Mouse (Mus musculus) gastrocnemius, adult 2 months (tissue): Measurements from ENCODE around the gene Izumo2. TPM values are rescaled to one million over a fixed set of nuclear protein-coding genes. Genes with fewer than 3 reads are reported as not detected.
A peak's percentile ranks its signal among the peaks of the same experiment; 100 is the strongest.
"Not testable (repeated sequence)": the region's sequence is repeated elsewhere in the genome, so short reads cannot be mapped to it uniquely, and the experiment has no call there.

Experiments
- DNase-seq: peaks from one replicate; pipeline ENCODE4 v3.0.0; 2022
- H3K27ac ChIP-seq: fragments of 200-600 bp; 2 replicates; pipeline ENCODE4 v1.8.1; 2022; ENCODE audit warnings: mild to moderate bottlenecking
- H3K4me3 ChIP-seq: fragments of 200-600 bp; 2 replicates; pipeline ENCODE4 v1.8.1; 2022; ENCODE audit warnings: mild to moderate bottlenecking, moderate library complexity
- CTCF ChIP-seq: fragments of 200-600 bp; IDR thresholded peaks from 2 replicates; pipeline ENCODE4 v1.8.1; 2022; ENCODE audit warnings: antibody characterized with exemption, mild to moderate bottlenecking, moderate library complexity
- intact Hi-C: fragments of 180-260 bp; cut with DNase I; formaldehyde crosslinking; loops from one replicate; pipeline ENCODE4 v1.15.1; 2025
- total RNA-seq, 2 experiments: library from RNA; stranded (reverse); gene quantifications; 2 replicates each; pipeline ENCODE4 v1.2.3; 2021

The Izumo2 gene
- total RNA-seq, 2 experiments from 2014 or later: not detected

DNA sequence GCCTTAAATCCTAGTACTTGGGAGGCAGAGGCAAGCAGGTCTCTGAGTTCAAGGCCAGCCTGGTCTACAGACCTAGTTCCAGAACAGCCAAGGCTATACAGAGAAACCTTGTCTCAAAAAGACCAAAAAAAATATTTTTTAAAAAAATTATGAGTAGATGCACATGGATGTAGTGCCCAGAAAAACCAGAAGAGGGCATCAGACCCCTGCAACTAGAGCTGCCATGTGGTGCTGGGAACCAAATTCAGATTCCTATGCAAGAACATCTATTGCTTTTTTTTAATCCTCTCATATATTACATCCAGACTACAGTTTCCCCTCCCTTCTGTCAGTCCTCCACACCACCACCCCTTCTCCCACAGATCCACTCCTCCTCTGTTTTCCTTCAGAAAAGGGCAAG lies 2.2 kb upstream of the Izumo2 start:
- no peak for DNase-seq
- intact Hi-C loops: no loop called here
- H3K4me3 ChIP-seq: no peak overlapping the region
- no peak overlapping the region for H3K27ac ChIP-seq
- TF ChIP-seq CTCF: no peak

DNA sequence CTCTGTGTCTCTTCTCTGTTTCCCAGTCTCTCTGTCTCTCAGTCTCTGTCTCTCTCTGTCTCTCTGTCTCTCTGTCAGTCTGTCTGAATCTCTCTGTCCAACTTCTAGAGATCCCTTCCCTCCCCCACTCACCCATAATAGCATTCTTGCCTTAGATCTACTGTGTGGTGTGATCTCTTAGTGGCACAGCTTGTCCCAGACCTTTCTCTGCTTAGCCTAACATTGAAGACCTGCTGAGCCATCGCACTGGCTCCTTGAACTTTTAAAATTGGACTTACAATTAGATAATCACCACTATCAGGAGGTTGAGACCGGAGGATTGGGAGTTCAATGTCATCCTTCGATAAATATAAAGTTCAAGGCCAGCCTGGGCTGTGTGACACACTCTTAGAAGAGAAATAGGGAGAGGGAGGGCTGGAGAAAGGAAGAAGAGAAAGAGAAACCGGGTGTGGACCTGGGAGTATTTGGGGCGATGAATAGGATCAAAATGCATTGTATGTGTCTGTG lies 1.3 kb upstream of the Izumo2 start:
- Histone ChIP-seq H3K4me3 (no peak overlapping the region), H3K27ac (no peak overlapping the region)
- intact Hi-C loops: no loop called here
- no peak for TF ChIP-seq CTCF
- no peak for DNase-seq

DNA sequence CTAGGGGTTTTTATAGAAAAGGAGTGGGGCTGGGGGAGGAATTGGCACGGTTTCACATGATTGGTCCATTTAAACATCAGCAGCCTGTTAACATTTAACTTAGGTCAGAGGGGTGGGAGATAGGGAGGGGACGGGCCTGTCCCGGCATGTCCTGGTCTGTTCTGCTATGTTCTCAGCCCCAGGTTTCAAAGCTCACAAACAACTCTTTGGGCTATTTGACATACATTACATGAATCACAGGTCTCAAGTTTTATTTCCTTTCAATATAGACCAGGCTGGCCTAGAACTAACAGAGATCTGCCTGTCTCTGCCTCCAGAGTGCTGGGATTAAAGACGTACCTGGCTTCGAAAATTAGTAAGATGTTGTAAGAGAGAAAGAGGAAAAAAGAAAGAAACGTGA lies 449 bp upstream of the Izumo2 start:
- H3K27ac ChIP-seq, intact Hi-C loops, H3K4me3 ChIP-seq, DNase-seq: not testable (repeated sequence)

DNA sequence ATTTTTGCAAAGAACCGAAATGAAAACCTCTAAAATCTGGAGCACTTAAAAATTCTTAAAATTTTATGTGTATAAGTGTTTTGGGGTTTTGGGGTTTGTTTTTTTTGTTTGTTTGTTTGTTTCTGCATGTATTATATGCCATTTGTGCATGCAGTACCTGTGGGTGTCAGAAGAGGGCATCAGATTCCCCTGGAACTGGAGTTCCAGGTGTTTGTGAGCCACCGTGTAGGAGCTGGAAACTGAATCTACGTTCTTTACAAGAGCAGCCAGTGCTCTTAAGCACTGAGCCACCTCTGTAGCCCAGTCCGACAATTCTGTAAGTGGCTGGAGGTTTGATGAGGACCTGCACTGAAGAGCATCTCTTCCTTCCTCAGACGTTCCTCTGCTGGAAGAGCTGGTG lies 1.3 kb downstream of the Izumo2 start:
- intact Hi-C loops: no loop called here
- H3K4me3 ChIP-seq: no peak overlapping the region
- no peak overlapping the region for H3K27ac ChIP-seq
- DNase-seq: no peak
- TF ChIP-seq CTCF: no peak

- intact Hi-C loops: no loop called here
- Histone ChIP-seq H3K4me3 (no peak overlapping the region), H3K27ac (no peak overlapping the region)
- no peak for DNase-seq
- TF ChIP-seq CTCF: no peak
These were observed 13.5 kb downstream of the Izumo2 start for GRCm38 (mm10) chr7:44722058-44722457.

GRCm38 (mm10) chr7:44724316-44724715 lies 15.8 kb downstream of the Izumo2 start:
- no peak overlapping the region for H3K27ac ChIP-seq
- TF ChIP-seq CTCF: peak; percentile 52

GRCm38 (mm10) chr7:44726343-44726742 lies 17.8 kb downstream of the Izumo2 start:
- H3K27ac ChIP-seq: no peak overlapping the region
- H3K4me3 ChIP-seq: no peak overlapping the region
- no peak for TF ChIP-seq CTCF
- intact Hi-C loops: no loop called here
- DNase-seq: no peak

More at GRCm38 (mm10) chr7:44724316-44724715, 15.8 kb downstream of the Izumo2 start:
- H3K4me3 ChIP-seq: no peak overlapping the region
- no peak for DNase-seq
- intact Hi-C loops: loop anchor here (2.0 kb wide), 1 partner anchor 100 kb away; no protein-coding TSS in a partner anchor

GRCm38 (mm10) chr7:44727151-44727550 lies 18.6 kb downstream of the Izumo2 start:
- no peak overlapping the region for H3K4me3 ChIP-seq
- DNase-seq: no peak
- intact Hi-C loops: no loop called here
- H3K27ac ChIP-seq: no peak overlapping the region
- TF ChIP-seq CTCF: no peak

- no peak for DNase-seq
- no peak overlapping the region for H3K27ac ChIP-seq
- no peak for TF ChIP-seq CTCF
- H3K4me3 ChIP-seq: no peak overlapping the region
- intact Hi-C loops: no loop called here
These were observed 19.8 kb downstream of the Izumo2 start for GRCm38 (mm10) chr7:44728082-44728975.

- no peak overlapping the region for H3K4me3 ChIP-seq
- no peak overlapping the region for H3K27ac ChIP-seq
- DNase-seq: no peak
- TF ChIP-seq CTCF: no peak
- intact Hi-C loops: no loop called here
These were observed 25.2 kb downstream of the Izumo2 start for GRCm38 (mm10) chr7:44733723-44734122.

DNA sequence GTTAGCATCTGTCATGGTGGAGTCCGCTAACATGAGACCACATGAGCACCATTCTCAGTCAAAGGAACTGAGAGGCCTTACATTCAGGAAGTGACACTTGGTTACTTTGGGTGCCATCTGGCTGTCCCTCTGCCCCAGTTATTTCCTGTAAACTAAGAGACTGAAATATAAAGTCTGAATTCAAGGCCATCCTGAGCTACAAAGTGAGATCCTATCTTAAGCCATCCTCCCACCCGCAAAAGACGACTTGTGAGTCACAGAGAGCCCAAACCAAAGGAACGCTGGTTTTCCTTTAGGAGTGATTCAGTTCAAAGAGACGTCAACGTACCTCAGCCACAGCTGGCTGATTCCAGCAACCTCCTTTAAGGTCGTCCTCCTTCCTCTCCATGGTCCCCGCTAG lies 32.8 kb downstream of the Izumo2 start:
- Histone ChIP-seq H3K27ac (no peak overlapping the region), H3K4me3 (no peak overlapping the region)
- intact Hi-C loops: loop anchor here (10.0 kb wide), 1 partner anchor 213 kb away; no protein-coding TSS in a partner anchor
- TF ChIP-seq CTCF: no peak
- DNase-seq: no peak

- H3K27ac ChIP-seq: no peak overlapping the region
- intact Hi-C loops: loop anchor here (10.0 kb wide), 1 partner anchor 211 kb away; no protein-coding TSS in a partner anchor
- H3K4me3 ChIP-seq: no peak overlapping the region
- TF ChIP-seq CTCF: no peak
- DNase-seq: no peak
These were observed 35.7 kb downstream of the Izumo2 start for GRCm38 (mm10) chr7:44744270-44744669.

- peak; percentile 83 for DNase-seq
- intact Hi-C loops: loop anchor here (5.0 to 10.0 kb wide), 2 partner anchors 77 to 210 kb away; no protein-coding TSS in a partner anchor
- Histone ChIP-seq H3K4me3 (peak overlapping the region; percentile 65), H3K27ac (peak overlapping the region; percentile 43; the same call in 1 of the 2 replicates)
- peak; percentile 79 for TF ChIP-seq CTCF
These were observed 36.5 kb downstream of the Izumo2 start for GRCm38 (mm10) chr7:44745076-44745475.
